Mouse (Mus musculus) E14TG2a.4 (cell line): Measurements from ENCODE around the gene Qrich2.

Source experiments
- CTCF ChIP-seq: conservative IDR thresholded peaks from 2 replicates; pipeline ENCODE4 v1.5.1; 2014; ENCODE audit warnings: low read length
- NANOG ChIP-seq: IDR thresholded peaks from 2 replicates; pipeline ENCODE4 v1.6.1; 2014; ENCODE audit warnings: borderline replicate concordance, low read length, mixed read lengths

DNA sequence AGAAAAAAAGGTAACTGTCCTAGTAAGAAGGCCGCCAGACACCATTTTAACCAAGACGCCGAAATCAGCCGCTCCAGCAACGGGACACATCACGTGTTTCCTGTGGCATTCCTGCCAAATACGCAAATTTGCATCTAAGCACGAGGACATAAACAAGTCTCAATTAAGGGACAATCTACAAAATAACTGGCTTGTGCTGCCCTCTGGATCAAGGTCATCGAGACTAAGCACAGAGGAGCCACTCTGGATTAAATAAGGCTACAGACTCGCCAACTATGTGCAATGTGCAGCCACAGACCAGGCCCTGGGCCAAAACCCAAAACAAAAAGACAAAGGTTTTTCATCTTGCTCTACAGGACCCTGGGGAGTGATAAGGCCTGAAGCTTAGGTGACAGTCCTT lies 10.0 kb upstream of the Qrich2 start:
- TF ChIP-seq CTCF (no peak), NANOG (no peak)
